In the genomic region with DNA sequence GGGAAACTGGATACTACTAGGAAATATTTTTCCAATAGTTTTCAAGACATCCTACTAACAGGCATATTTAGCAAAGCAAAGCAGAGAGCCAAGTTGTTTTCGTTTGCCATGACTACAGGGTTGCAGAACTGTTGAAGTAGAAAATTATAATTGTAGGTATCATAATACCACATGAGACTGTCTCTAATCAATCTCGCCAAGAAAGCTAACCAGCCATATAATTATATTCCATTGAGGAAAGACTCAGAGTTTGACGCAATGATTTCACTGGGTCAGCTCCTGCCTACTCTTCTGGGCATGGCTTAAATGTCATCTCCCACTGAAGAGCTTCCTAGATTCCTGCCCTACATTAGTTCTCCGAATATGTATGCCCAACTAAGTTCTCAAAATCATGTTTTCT, we compare ENCODE assay signal across 22 mouse cellular contexts. TPM values are rescaled to one million over a fixed set of nuclear protein-coding genes. Genes with fewer than 3 reads are reported as not detected.
"Had no signal": no experiment of that assay in that cellular context is flagged by ENCODE, and none has a peak within 500 bp of the region (broad histone marks: within the 10 kb centered on the region; RNA-seq: fewer than 3 reads in every experiment).

No protein-coding gene starts in this region.

- H3K27ac ChIP-seq: kidney, postnatal 0 days; left cerebral cortex, adult 2 months; liver, embryonic 13.5 days; midbrain, embryonic 10.5 days; midbrain, embryonic 13.5 days; neural tube, embryonic 13.5 days; stomach, postnatal 0 days had no signal

- ATAC-seq: midbrain, embryonic 13.5 days; midbrain, embryonic 16.5 days had no signal

- DNase-seq: kidney, postnatal 25 days; layer of hippocampus, postnatal 36 days; liver, embryonic 13.5 days; lung, embryonic 14.5 days; lung, postnatal 10 days; lung, postnatal 36 days; right cerebral cortex, adult 18-20 months; right cerebral cortex, postnatal 14 days; right cerebral cortex, postnatal 4 days; thymus, adult 2 months; thymus, postnatal 14 days; thymus, postnatal 4 days had no signal

- H3K4me1 ChIP-seq: liver, embryonic 13.5 days; megakaryocyte, embryonic 14.5 days; midbrain, embryonic 10.5 days; midbrain, embryonic 13.5 days; neural tube, embryonic 13.5 days had no signal

- H3K4me3 ChIP-seq: left cerebral cortex, adult 2 months; liver, embryonic 13.5 days; megakaryocyte, embryonic 14.5 days; midbrain, embryonic 10.5 days; midbrain, embryonic 13.5 days; myocyte; neural tube, embryonic 13.5 days had no signal

- H3K36me3 ChIP-seq: liver, embryonic 13.5 days; midbrain, embryonic 10.5 days; midbrain, embryonic 13.5 days; neural tube, embryonic 13.5 days had no signal

- H3K27me3 ChIP-seq: liver, embryonic 13.5 days; midbrain, embryonic 13.5 days; neural tube, embryonic 13.5 days had no signal

RNA-seq across cellular contexts. Expression of gene Tmem252, which starts 45.7 kb away (rescaled TPM):
- polyA plus RNA-seq: liver, adult 2 months had no signal
